Mouse (Mus musculus) lung, embryonic 16.5 days (tissue): ENCODE data around the gene Plekhm1. TPM values are rescaled to one million over a fixed set of nuclear protein-coding genes. Genes with fewer than 3 reads are reported as not detected.

ENCODE experiments used
- ATAC-seq: fragments of 200-750 bp; cut with Nextera tagmentation; 2 replicates; pipeline ENCODE4 v1.8.0; 2017; ENCODE audit warnings: low read depth, mild to moderate bottlenecking, moderate library complexity
- H3K27ac ChIP-seq: fragments of 300-500 bp; sonication (generic); 2 replicates; pipeline ENCODE4 v1.5.1; 2014; ENCODE audit warnings: mild to moderate bottlenecking, control low read depth, low read length
- H3K27me3 ChIP-seq: fragments of 300-500 bp; sonication (generic); 2 replicates; pipeline ENCODE4 v1.6.1; 2014; ENCODE audit warnings: low read depth, low read length, mixed read lengths; ENCODE audit not compliant: control insufficient read depth, insufficient read depth
- H3K36me3 ChIP-seq: fragments of 300-500 bp; sonication (generic); 2 replicates; pipeline ENCODE4 v1.6.1; 2014; ENCODE audit warnings: low read length; ENCODE audit not compliant: control insufficient read depth, insufficient read depth
- H3K4me1 ChIP-seq: fragments of 300-500 bp; sonication (generic); replicated peaks from 2 replicates; pipeline ENCODE4 v1.6.1; 2014; ENCODE audit warnings: low read length, mixed read lengths; ENCODE audit not compliant: control insufficient read depth, insufficient read depth
- H3K4me2 ChIP-seq: fragments of 300-500 bp; sonication (generic); 2 replicates; pipeline ENCODE4 v1.6.1; 2014; ENCODE audit warnings: low read depth, low read length, control low read depth
- H3K4me3 ChIP-seq: fragments of 300-500 bp; sonication (generic); 2 replicates; pipeline ENCODE4 v1.5.1; 2014; ENCODE audit warnings: mild to moderate bottlenecking, low read length, control low read depth
- H3K9ac ChIP-seq: fragments of 300-500 bp; sonication (generic); 2 replicates; pipeline ENCODE4 v1.6.1; 2014; ENCODE audit warnings: low read length, control low read depth
- H3K9me3 ChIP-seq: fragments of 300-500 bp; sonication (generic); 2 replicates; pipeline ENCODE4 v1.6.1; 2016; ENCODE audit warnings: low read length; ENCODE audit not compliant: control insufficient read depth
- WGBS: fragments of 180-500 bp; shearing (Covaris S2); extraction: QIAGEN DNeasy Blood & Tissue Kit; methylation state at CpG from one replicate; pipeline ENCODE4 v1.1.7; 2014; 5-methylcytosine and 5-hydroxymethylcytosine counted together
- polyA plus RNA-seq: library from polyadenylated mRNA; unstranded; fragments of >200 nt; fragmentation: Nextera tagmentation; extraction: Ambion mirVana; gene quantifications from 2 replicates; pipeline ENCODE4 v1.2.1, GENCODE M21; 2015

Plekhm1 gene
- polyA plus RNA-seq, 1 experiment from 2014 or later: 10.2 TPM

DNA sequence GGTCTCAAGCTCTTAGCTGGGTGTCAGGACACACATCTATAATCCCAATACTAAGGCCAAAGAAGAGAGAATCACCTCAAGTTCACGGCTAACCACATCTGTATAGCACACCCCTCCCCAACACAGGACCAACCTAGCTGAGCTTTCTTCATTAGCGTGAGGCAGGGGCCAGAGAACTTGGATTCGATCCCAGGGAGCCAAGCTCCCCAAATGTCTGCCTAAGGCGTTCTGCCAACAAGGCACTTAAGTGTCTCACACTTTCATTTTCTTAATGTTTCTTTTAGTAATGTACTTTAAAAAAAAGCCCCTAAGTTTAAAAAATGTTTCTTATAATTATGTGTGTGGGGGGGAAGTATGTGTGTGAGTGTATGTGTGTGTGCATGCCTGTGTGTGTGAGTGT lies 91.8 kb downstream of the Plekhm1 start:
- ATAC-seq: no peak
- 13% methylated on average over 4 of the region's 4 CpGs for WGBS
- 0 out of 2 replicates have a peak overlapping the region, but pooled peaks have one; percentile 23 for H3K27ac ChIP-seq

DNA sequence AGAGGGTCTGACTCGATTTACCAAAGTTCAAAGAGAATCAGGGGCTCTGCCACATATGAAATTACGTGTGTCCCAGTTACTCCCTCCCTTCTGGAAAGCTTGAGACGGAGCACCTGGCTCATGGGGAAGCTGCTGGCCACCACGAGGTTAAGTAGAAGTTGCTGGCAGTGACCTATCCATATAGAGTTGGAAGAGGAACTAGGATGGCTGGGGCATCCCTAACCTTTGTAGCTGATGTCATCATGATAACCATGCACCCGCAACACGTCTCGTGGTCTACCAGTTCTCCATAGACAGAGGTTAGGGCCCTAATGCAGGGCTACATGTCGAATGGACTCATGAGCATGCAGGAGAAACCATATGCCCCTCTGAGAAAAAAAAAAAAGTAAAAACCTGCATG lies 92.3 kb downstream of the Plekhm1 start:
- Histone ChIP-seq H3K36me3 (no peaks in the 10 kb centered on the region), H3K9ac (no peak overlapping the region), H3K9me3 (no peaks in the 10 kb centered on the region), H3K27ac (no peak overlapping the region), H3K27me3 (no peaks in the 10 kb centered on the region), H3K4me1 (peaks cover 10% of the 10 kb centered on the region; the same call in 1 of the 2 replicates), H3K4me3 (no peak overlapping the region), H3K4me2 (no peak overlapping the region)
- 81% methylated on average over 8 of the region's 8 CpGs for WGBS
- no peak for ATAC-seq

More for the DNA sequence above, 91.8 kb downstream of the Plekhm1 start:
- Histone ChIP-seq H3K4me1 (peaks cover 10% of the 10 kb centered on the region; the same call in 1 of the 2 replicates), H3K4me3 (no peak overlapping the region), H3K4me2 (no peak overlapping the region), H3K27me3 (no peaks in the 10 kb centered on the region), H3K36me3 (no peaks in the 10 kb centered on the region), H3K9ac (no peak overlapping the region), H3K9me3 (no peaks in the 10 kb centered on the region)

DNA sequence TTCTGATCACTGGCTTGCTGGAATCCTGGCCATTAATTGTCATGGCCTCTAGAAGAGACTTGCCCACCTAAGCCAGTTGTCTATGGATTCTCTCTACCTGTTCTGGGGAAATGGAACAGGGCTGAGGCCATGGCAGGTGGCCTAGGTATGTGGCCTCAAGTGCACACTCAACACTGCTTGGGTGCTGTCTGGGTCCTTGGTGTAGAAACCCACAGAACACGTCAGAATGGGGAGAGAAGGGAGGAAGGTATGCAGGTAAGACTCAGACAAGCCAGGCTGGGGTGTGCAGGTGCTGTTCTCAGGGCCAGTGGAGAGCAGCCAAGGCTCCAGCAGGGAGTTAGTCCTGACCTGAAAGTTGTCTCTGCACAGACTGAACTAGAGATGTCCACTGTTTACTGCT lies 94.4 kb downstream of the Plekhm1 start:
- no peak overlapping the region for H3K27ac ChIP-seq
- no peak overlapping the region for H3K4me3 ChIP-seq
- WGBS: 58% methylated on average over 1 of the region's 1 CpGs
- no peaks in the 10 kb centered on the region for H3K27me3 ChIP-seq
- peaks cover 10% of the 10 kb centered on the region; the same call in 1 of the 2 replicates for H3K4me1 ChIP-seq
- no peaks in the 10 kb centered on the region for H3K36me3 ChIP-seq
- H3K9ac ChIP-seq: no peak overlapping the region
- ATAC-seq: no peak; the same call in 1 of the 2 replicates
- no peaks in the 10 kb centered on the region for H3K9me3 ChIP-seq
- no peak overlapping the region for H3K4me2 ChIP-seq

DNA sequence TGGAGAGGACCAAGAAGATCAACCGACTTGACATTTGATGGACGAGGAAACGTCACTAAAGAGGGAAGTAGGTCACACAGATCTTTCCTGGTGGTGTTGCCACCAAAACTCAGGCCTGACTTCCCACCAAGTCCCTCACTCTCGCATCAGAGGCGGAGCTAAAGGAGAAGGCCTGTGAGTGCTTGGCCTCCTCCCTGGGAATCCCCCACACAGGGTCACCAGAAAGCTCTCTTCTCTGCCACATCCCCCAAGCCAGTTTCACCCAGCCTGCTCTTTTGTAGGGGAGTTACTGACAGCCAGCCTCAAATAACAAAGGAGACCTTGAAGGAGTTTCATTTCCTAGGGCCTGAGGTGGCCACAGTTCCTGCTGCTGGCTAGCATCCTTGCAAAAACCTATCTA lies 97.1 kb downstream of the Plekhm1 start:
- Histone ChIP-seq H3K27me3 (no peaks in the 10 kb centered on the region), H3K9me3 (no peaks in the 10 kb centered on the region), H3K4me3 (no peak overlapping the region), H3K4me1 (peaks cover 9% of the 10 kb centered on the region), H3K9ac (no peak overlapping the region), H3K36me3 (no peaks in the 10 kb centered on the region), H3K4me2 (no peak overlapping the region), H3K27ac (no peak overlapping the region)
- ATAC-seq: no peak
- WGBS: 71% methylated on average over 5 of the region's 5 CpGs

DNA sequence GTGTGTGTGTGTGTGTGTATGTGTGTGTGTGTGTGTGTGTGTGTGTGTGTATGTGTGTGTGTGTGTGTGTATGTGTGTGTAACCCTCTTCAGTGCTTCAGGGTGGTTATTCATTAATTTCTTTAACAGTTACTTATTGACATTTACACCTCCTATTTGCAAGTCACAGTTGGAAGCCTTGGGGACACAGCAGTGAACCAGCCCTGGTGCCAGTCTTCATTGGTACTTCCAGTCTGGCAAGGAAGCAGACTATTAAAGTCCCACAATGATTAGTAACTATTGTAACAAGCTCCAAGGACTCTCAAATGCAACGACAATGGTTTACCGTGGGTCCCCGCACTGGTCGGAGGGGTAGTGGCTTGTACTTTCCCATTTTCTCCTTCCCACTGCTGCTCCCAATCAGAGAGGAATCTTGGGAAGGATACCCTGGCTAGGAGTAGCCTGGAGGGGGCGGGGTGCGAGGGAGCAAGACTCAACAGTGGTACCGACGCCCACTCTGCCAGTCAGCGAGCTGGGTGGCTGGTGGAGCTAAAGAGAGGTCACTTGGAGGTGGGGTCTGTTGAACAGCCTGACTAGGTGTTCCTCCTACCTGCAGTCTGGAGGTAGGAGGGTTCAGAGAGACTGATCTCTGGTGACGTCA lies 97.6 kb downstream of the Plekhm1 start:
- Histone ChIP-seq H3K4me1 (peaks cover 8% of the 10 kb centered on the region), H3K4me2 (no peak overlapping the region), H3K4me3 (no peak overlapping the region), H3K9me3 (no peaks in the 10 kb centered on the region), H3K27ac (no peak overlapping the region), H3K9ac (no peak overlapping the region), H3K27me3 (no peaks in the 10 kb centered on the region), H3K36me3 (no peaks in the 10 kb centered on the region)
- ATAC-seq: no peak
- WGBS: 55% methylated on average over 10 of the region's 10 CpGs

Other genes starting within 250 kb of the Plekhm1 start
- gene Fmnl1, start 241.6 kb downstream of the Plekhm1 start, polyA plus RNA-seq: 2.9 and 3.0 TPM in 2 replicates
- gene 1700023F06Rik, start 204.1 kb downstream of the Plekhm1 start, polyA plus RNA-seq: 0.44 TPM in 2 replicates
- gene Spata32, start 194.3 kb downstream of the Plekhm1 start, polyA plus RNA-seq: not detected in 2 replicates
- gene Map3k14, start 145.2 kb downstream of the Plekhm1 start, polyA plus RNA-seq: 3.7 and 4.5 TPM in 2 replicates
- 14.1 and 15.7 TPM in 2 replicates for gene Arhgap27, start 49.0 kb downstream of the Plekhm1 start, polyA plus RNA-seq
- gene Lrrc37a, start 91.9 kb upstream of the Plekhm1 start, polyA plus RNA-seq: not detected in 2 replicates
- not detected in 2 replicates for gene Gm884, start 208.5 kb upstream of the Plekhm1 start, polyA plus RNA-seq
- gene Lyzl6, start 226.2 kb upstream of the Plekhm1 start, polyA plus RNA-seq: not detected in 2 replicates
- not detected in 2 replicates for gene Rprml, start 236.9 kb upstream of the Plekhm1 start, polyA plus RNA-seq